Mouse (Mus musculus) liver, embryonic 14.5 days (tissue): Measurements from ENCODE around the gene Ergic1. TPM values are rescaled to one million over a fixed set of nuclear protein-coding genes. Genes with fewer than 3 reads are reported as not detected.

Experiments
- ATAC-seq: fragments of 200-750 bp; cut with Nextera tagmentation; 2 replicates; pipeline ENCODE4 v1.8.0; 2017; ENCODE audit warnings: moderate number of reproducible peaks, mild to moderate bottlenecking, moderate library complexity; ENCODE audit not compliant: insufficient read depth
- DNase-seq, 3 experiments: peaks; one replicate each; pipeline ENCODE4 v3.0.0-alpha.2; 2012 to 2013; ENCODE audit warnings: low read depth in 3 of 3, low spot score in 3 of 3
- H3K27ac ChIP-seq: fragments of 300-500 bp; sonication (generic); 2 replicates; pipeline ENCODE4 v1.5.1; 2014; ENCODE audit warnings: moderate library complexity, mild to moderate bottlenecking, control low read depth, inconsistent platforms
- H3K27me3 ChIP-seq: fragments of 300-500 bp; sonication (generic); 2 replicates; pipeline ENCODE4 v1.6.1; 2014; ENCODE audit warnings: mild to moderate bottlenecking, low read length, moderate library complexity; ENCODE audit not compliant: control insufficient read depth, insufficient read depth
- H3K36me3 ChIP-seq: fragments of 300-500 bp; sonication (generic); replicated peaks from 2 replicates; pipeline ENCODE4 v1.6.1; 2014; ENCODE audit warnings: low read depth; ENCODE audit not compliant: control insufficient read depth, insufficient read depth
- H3K4me1 ChIP-seq, 2 experiments: fragments of 200-500 bp in 1 of 2; fragments of 300-500 bp in 1 of 2; sonication (generic) in 1 of 2; replicated peaks; 2 replicates each; pipeline ENCODE4 v1.6.1; 2012 to 2014; ENCODE audit warnings: antibody characterized with exemption in 1 of 2, inconsistent platforms in 1 of 2, low read length in 1 of 2; ENCODE audit not compliant: control insufficient read depth in 2 of 2, insufficient read depth in 2 of 2
- H3K4me2 ChIP-seq: fragments of 300-500 bp; sonication (generic); 2 replicates; pipeline ENCODE4 v1.6.1; 2014; ENCODE audit warnings: low read depth, mild to moderate bottlenecking, control low read depth, moderate library complexity
- H3K4me3 ChIP-seq, 2 experiments: fragments of 200-500 bp in 1 of 2; fragments of 300-500 bp in 1 of 2; sonication (generic) in 1 of 2; 2 replicates each; pipeline ENCODE4 v1.5.1; 2012 to 2014; ENCODE audit warnings: low read depth in 2 of 2, low read length in 2 of 2, mild to moderate bottlenecking in 2 of 2, control low read depth in 1 of 2, inconsistent platforms in 1 of 2, moderate library complexity in 1 of 2; ENCODE audit not compliant: insufficient read depth in 1 of 2
- H3K9ac ChIP-seq: fragments of 300-500 bp; sonication (generic); replicated peaks from 2 replicates; pipeline ENCODE4 v1.6.1; 2014; ENCODE audit warnings: mild to moderate bottlenecking, control low read depth, moderate library complexity
- H3K9me3 ChIP-seq: fragments of 300-500 bp; sonication (generic); 2 replicates; pipeline ENCODE4 v1.6.1; 2016; ENCODE audit warnings: low read length, mixed read lengths; ENCODE audit not compliant: control insufficient read depth
- CTCF ChIP-seq: IDR thresholded peaks from 2 replicates; pipeline ENCODE4 v1.5.1; 2016; ENCODE audit warnings: antibody characterized with exemption, low read depth, control low read depth
- EP300 ChIP-seq: IDR thresholded peaks from 2 replicates; pipeline ENCODE4 v1.6.1; 2016; ENCODE audit warnings: antibody characterized with exemption, low read depth
- WGBS: fragments of 180-500 bp; shearing (Covaris S2); extraction: QIAGEN DNeasy Blood & Tissue Kit; methylation state at CpG from one replicate; pipeline ENCODE4 v1.1.7; 2014; ENCODE audit not compliant: insufficient replicate concordance; 5-methylcytosine and 5-hydroxymethylcytosine counted together
- polyA plus RNA-seq, 2 experiments: library from polyadenylated mRNA; depleted of rRNA in 1 of 2; stranded (reverse) in 1 of 2; unstranded in 1 of 2; fragments of >200 nt; fragmentation: Nextera tagmentation in 1 of 2; extraction: Ambion mirVana in 1 of 2; gene quantifications; 2 replicates each; pipeline versions ENCODE4 v1.2.1 to v1.2.3; 2012 to 2014

Ergic1 gene
- polyA plus RNA-seq, 2 experiments: 26.0 to 33.4 TPM

DNA sequence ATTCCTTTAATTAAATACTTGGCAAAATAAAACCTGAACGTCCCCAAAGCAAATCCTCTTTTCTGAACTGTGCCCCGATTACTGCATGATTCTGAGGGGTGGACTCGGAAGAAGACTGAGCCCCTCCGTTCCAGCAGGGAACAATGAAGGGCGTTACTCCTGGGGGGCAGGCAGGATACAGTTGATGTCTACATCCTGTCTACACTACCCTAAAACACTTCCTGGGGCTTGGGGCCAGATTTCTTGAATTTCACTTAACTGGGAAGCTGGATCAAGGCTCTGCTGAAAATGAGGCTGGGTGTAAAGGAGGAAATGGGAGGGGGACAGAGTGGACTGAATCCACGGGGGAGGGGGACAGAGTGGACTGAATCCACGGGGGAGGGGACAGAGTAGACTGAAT is 13.5 kb upstream of the Ergic1 start:
- Histone ChIP-seq H3K4me3 (no peak overlapping the region), H3K27me3 (peaks cover 3% of the 10 kb centered on the region)

DNA sequence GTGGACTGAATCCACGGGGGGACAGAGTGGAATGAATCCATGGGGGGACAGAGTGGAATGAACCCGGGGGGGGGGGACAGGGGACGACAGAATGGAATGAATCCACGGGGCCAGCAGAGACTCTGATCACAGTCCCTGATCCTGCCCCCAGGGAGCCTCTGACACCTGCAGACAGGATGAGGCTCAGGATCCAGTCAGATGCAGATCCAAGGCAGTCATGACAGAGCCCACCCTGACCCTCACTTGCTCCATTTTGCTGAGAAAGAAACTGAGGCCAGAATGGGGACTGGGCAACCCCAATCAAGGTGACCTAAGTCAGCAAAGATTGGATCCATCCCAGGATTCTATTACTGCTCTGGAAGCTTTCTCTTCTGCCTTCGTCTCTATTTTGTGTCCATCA is 12.7 kb upstream of the Ergic1 start:
- Histone ChIP-seq H3K9ac (no peak overlapping the region), H3K9me3 (no peaks in the 10 kb centered on the region), H3K4me2 (no peak overlapping the region), H3K36me3 (no peaks in the 10 kb centered on the region), H3K4me3 (no peak overlapping the region), H3K4me1 (peaks cover 0 to 13% of the 10 kb centered on the region in 2 experiments; a peak in 2 of 4 replicates), H3K27ac (no peak overlapping the region), H3K27me3 (peaks cover 3% of the 10 kb centered on the region)
- ATAC-seq: no peak
- WGBS: 15% methylated on average over 4 of the region's 5 CpGs
- DNase-seq: no peak
- no peak for TF ChIP-seq EP300
- no peak for TF ChIP-seq CTCF

More for the DNA sequence above, 13.5 kb upstream of the Ergic1 start:
- DNase-seq (no peak), ATAC-seq (no peak)
- no peak overlapping the region for H3K9ac ChIP-seq
- no peak overlapping the region for H3K4me2 ChIP-seq
- no peaks in the 10 kb centered on the region for H3K9me3 ChIP-seq
- 21% methylated on average over 7 of the region's 7 CpGs for WGBS
- TF ChIP-seq EP300 (no peak), CTCF (no peak)
- H3K36me3 ChIP-seq: no peaks in the 10 kb centered on the region
- H3K27ac ChIP-seq: no peak overlapping the region
- H3K4me1 ChIP-seq: peaks cover 0 to 13% of the 10 kb centered on the region in 2 experiments; a peak in 2 of 4 replicates

DNA sequence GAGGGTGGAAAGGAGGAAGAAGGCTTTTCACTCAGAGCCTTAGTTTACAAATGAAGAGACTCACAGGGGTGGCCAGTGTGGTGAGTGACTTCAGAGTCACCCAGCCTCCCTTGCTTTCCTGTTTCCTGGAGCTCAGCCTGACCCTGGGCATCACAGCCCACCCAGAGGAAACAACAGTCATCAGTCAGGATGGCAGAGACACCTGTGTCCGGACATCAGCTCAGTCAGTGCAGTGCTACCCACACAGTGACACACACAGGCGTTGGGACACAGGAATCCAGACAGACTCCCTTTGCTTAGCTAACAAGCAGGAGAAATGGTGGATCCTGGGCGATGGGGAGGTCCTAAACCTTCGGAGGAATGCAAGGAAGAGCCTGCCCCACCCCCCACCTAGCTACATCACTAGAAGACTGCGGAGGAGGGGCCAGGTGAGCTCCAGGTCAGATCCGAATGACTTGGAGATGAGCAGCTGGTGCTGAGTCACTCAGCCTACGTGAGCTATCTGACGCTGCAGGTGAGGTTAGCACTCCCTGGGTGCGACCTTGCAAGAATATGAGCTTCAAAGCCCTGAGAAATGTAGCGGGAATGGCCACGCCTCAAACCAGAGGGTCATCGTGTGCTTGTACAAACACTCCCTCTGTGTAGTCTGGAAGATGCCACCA is 12.0 kb upstream of the Ergic1 start:
- no peak for TF ChIP-seq CTCF
- TF ChIP-seq EP300: no peak
- DNase-seq (no peak), ATAC-seq (no peak)
- Histone ChIP-seq H3K9me3 (no peaks in the 10 kb centered on the region), H3K9ac (no peak overlapping the region), H3K27me3 (peaks cover 3% of the 10 kb centered on the region), H3K4me1 (peaks cover 0 to 13% of the 10 kb centered on the region in 2 experiments; a peak in 2 of 4 replicates), H3K36me3 (no peaks in the 10 kb centered on the region), H3K4me2 (no peak overlapping the region), H3K4me3 (no peak overlapping the region), H3K27ac (no peak overlapping the region)
- 21% methylated on average over 12 of the region's 12 CpGs for WGBS

DNA sequence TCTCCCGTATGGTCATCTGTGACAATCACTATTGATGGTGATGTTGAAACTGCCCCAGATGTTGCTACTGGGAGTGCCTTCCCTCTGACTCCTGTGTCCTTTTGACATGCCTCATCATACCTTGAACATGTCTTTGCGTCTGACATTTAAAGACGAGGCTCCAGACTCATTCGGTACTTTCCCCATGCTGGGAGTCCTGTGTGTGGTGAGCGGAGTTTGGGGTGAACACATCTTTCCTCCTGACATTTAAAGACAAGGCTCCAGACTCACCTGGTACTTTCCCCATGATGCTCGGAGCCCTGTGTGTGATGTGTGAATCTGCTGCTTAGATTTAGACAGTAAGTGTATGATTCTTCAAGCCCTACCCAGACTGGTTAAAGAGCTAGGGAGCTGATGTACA is 10.2 kb upstream of the Ergic1 start:
- peaks cover 3% of the 10 kb centered on the region for H3K27me3 ChIP-seq
- no peak for ATAC-seq
- H3K4me1 ChIP-seq: peaks cover 0 to 8% of the 10 kb centered on the region in 2 experiments; a peak in 2 of 4 replicates
- WGBS: 77% methylated on average over 6 of the region's 6 CpGs
- H3K9me3 ChIP-seq: no peaks in the 10 kb centered on the region
- no peaks in the 10 kb centered on the region for H3K36me3 ChIP-seq
- H3K9ac ChIP-seq: no peak overlapping the region
- no peak for DNase-seq
- no peak overlapping the region for H3K27ac ChIP-seq
- H3K4me3 ChIP-seq: no peak overlapping the region
- H3K4me2 ChIP-seq: no peak overlapping the region
- no peak for TF ChIP-seq EP300

DNA sequence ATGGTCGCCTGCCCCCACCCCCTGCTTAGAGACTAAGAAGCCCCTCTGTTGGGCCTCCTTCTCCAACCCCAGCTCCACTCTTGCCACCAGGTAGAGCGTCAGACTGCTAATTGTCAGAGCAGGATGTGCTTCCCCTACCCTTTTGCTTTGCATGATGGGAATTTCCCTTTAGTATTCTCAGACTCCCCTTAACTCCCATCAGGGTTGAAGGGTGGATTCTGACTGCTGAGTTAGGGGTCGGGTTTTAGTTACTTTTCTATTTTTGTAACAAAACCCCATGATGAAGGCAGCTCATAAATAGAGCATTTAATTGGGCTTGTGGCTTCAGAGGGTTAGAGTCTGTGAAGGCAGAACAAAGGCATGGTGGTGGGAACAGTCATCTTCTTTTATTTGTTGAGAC is 8.3 kb upstream of the Ergic1 start:
- TF ChIP-seq EP300: no peak
- TF ChIP-seq CTCF: no peak
- ATAC-seq: no peak

More for the DNA sequence above, 8.3 kb upstream of the Ergic1 start:
- WGBS: 51% methylated on average over 3 of the region's 3 CpGs
- Histone ChIP-seq H3K27ac (no peak overlapping the region), H3K9me3 (no peaks in the 10 kb centered on the region), H3K9ac (no peak overlapping the region), H3K4me2 (no peak overlapping the region), H3K4me1 (peaks cover 0 to 8% of the 10 kb centered on the region in 2 experiments; a peak in 2 of 4 replicates), H3K27me3 (peaks cover 3% of the 10 kb centered on the region), H3K36me3 (no peaks in the 10 kb centered on the region), H3K4me3 (no peak overlapping the region)
- DNase-seq: no peak
